Mouse (Mus musculus) liver, adult 2 months (tissue): ENCODE data around the gene Gabrb3.
"Not testable (repeated sequence)": the region's sequence is repeated elsewhere in the genome, so short reads cannot be mapped to it uniquely, and the experiment has no call there.

ENCODE experiments used
- CTCF ChIP-seq: fragments of 200-500 bp; IDR thresholded peaks from 2 replicates; pipeline ENCODE4 v1.5.1; 2011; ENCODE audit warnings: low read depth, low read length, control low read depth
- POLR2A ChIP-seq: fragments of 200-500 bp; IDR thresholded peaks from 2 replicates; pipeline ENCODE4 v1.6.1; 2011; ENCODE audit warnings: low read length, control low read depth; ENCODE audit not compliant: insufficient read depth; ENCODE audit errors: extremely low read depth

- not testable (repeated sequence) for TF ChIP-seq CTCF, POLR2A
These were observed 366.6 kb downstream of the Gabrb3 start for GRCm38 (mm10) chr7:57786102-57786501.
